Mouse (Mus musculus) embryonic facial prominence, embryonic 11.5 days (tissue): ENCODE results near the gene Lgals8. TPM values are rescaled to one million over a fixed set of nuclear protein-coding genes. Genes with fewer than 3 reads are reported as not detected.

ENCODE experiments used
- ATAC-seq: fragments of 200-750 bp; cut with Nextera tagmentation; replicated peaks from 2 replicates; pipeline ENCODE4 v1.8.0; 2017; ENCODE audit warnings: low read depth; ENCODE audit not compliant: insufficient number of reproducible peaks, low FRiP score, low TSS enrichment
- DNase-seq: peaks from one replicate; pipeline ENCODE4 v3.0.0-alpha.2; 2015; ENCODE audit warnings: low spot score
- H3K27ac ChIP-seq: fragments of 300-500 bp; sonication (generic); replicated peaks from 2 replicates; pipeline ENCODE4 v1.5.1; 2014; ENCODE audit warnings: mild to moderate bottlenecking, low read depth, low read length, control low read depth
- H3K27me3 ChIP-seq: fragments of 300-500 bp; sonication (generic); 2 replicates; pipeline ENCODE4 v1.6.1; 2014; ENCODE audit warnings: mild to moderate bottlenecking, low read length, moderate library complexity, mixed read lengths; ENCODE audit not compliant: control insufficient read depth, insufficient read depth
- H3K36me3 ChIP-seq: fragments of 300-500 bp; sonication (generic); replicated peaks from 2 replicates; pipeline ENCODE4 v1.6.1; 2014; ENCODE audit warnings: low read depth, mild to moderate bottlenecking, low read length, moderate library complexity, mixed read lengths; ENCODE audit not compliant: control insufficient read depth, insufficient read depth
- H3K4me1 ChIP-seq: fragments of 300-500 bp; sonication (generic); 2 replicates; pipeline ENCODE4 v1.6.1; 2014; ENCODE audit warnings: low read length, mixed read lengths; ENCODE audit not compliant: control insufficient read depth, insufficient read depth
- H3K4me2 ChIP-seq: fragments of 300-500 bp; sonication (generic); 2 replicates; pipeline ENCODE4 v1.6.1; 2014; ENCODE audit warnings: low read depth, mild to moderate bottlenecking, control low read depth, low read length, moderate library complexity
- H3K4me3 ChIP-seq: fragments of 300-500 bp; sonication (generic); 2 replicates; pipeline ENCODE4 v1.5.1; 2014; ENCODE audit warnings: low read depth, low read length, control low read depth
- H3K9ac ChIP-seq: fragments of 300-500 bp; sonication (generic); replicated peaks from 2 replicates; pipeline ENCODE4 v1.6.1; 2014; ENCODE audit warnings: mild to moderate bottlenecking, control low read depth, low read length
- H3K9me3 ChIP-seq: fragments of 300-500 bp; sonication (generic); replicated peaks from 2 replicates; pipeline ENCODE4 v1.6.1; 2016; ENCODE audit warnings: mild to moderate bottlenecking, low read length, inconsistent platforms, mixed read lengths; ENCODE audit not compliant: control insufficient read depth
- WGBS: fragments of 180-500 bp; shearing (Covaris S2); extraction: QIAGEN DNeasy Blood & Tissue Kit; methylation state at CpG from one replicate; pipeline ENCODE4 v1.1.7; 2014; 5-methylcytosine and 5-hydroxymethylcytosine counted together
- polyA plus RNA-seq: library from polyadenylated mRNA; unstranded; fragments of >200 nt; fragmentation: Nextera tagmentation; extraction: Ambion mirVana; gene quantifications from 2 replicates; pipeline ENCODE4 v1.2.1, GENCODE M21; 2014

Gene Lgals8
- polyA plus RNA-seq, 1 experiment from 2014 or later: 11.4 TPM

GRCm38 (mm10) chr13:12420596-12420995 lies 44.1 kb downstream of the Lgals8 start:
- Histone ChIP-seq H3K27me3 (no peaks in the 10 kb centered on the region), H3K27ac (no peak overlapping the region), H3K9me3 (no peaks in the 10 kb centered on the region), H3K4me2 (no peak overlapping the region), H3K36me3 (peaks cover 10% of the 10 kb centered on the region; the same call in 1 of the 2 replicates), H3K4me1 (no peaks in the 10 kb centered on the region), H3K9ac (no peak overlapping the region), H3K4me3 (no peak overlapping the region)
- DNase-seq: no peak
- 95% methylated on average over 9 of the region's 9 CpGs for WGBS
- ATAC-seq: no peak

- no peaks in the 10 kb centered on the region for H3K27me3 ChIP-seq
- no peak overlapping the region for H3K4me3 ChIP-seq
- no peaks in the 10 kb centered on the region for H3K4me1 ChIP-seq
- 89% methylated on average over 8 of the region's 8 CpGs for WGBS
- no peak for DNase-seq
- H3K9ac ChIP-seq: no peak overlapping the region
- ATAC-seq: no peak
- no peak overlapping the region for H3K27ac ChIP-seq
- no peak overlapping the region for H3K4me2 ChIP-seq
- H3K36me3 ChIP-seq: peaks cover 5% of the 10 kb centered on the region
- H3K9me3 ChIP-seq: no peaks in the 10 kb centered on the region
Measured at GRCm38 (mm10) chr13:12412016-12412415, 52.7 kb downstream of the Lgals8 start.

GRCm38 (mm10) chr13:12408343-12409066 lies 56.2 kb downstream of the Lgals8 start:
- Histone ChIP-seq H3K36me3 (peaks cover 2% of the 10 kb centered on the region; the same call in 1 of the 2 replicates), H3K9ac (no peak overlapping the region), H3K27ac (no peak overlapping the region), H3K27me3 (no peaks in the 10 kb centered on the region), H3K4me3 (no peak overlapping the region), H3K4me2 (no peak overlapping the region), H3K9me3 (no peaks in the 10 kb centered on the region), H3K4me1 (no peaks in the 10 kb centered on the region)
- ATAC-seq: no peak
- DNase-seq: no peak
- 93% methylated on average over 9 of the region's 9 CpGs for WGBS

GRCm38 (mm10) chr13:12395571-12395970 lies 69.2 kb downstream of the Lgals8 start:
- peak overlapping the region; percentile 65 for H3K9ac ChIP-seq
- H3K36me3 ChIP-seq: no peaks in the 10 kb centered on the region
- ATAC-seq: no peak
- peak overlapping the region; percentile 79 for H3K4me2 ChIP-seq
- peak; percentile 29 for DNase-seq
- whole genome bisulfite sequencing: under 1% methylated on average over 23 of the region's 23 CpGs
- no peaks in the 10 kb centered on the region for H3K4me1 ChIP-seq
- H3K27ac ChIP-seq: no peak overlapping the region
- no peaks in the 10 kb centered on the region for H3K9me3 ChIP-seq
- H3K4me3 ChIP-seq: peak overlapping the region; percentile 87
- H3K27me3 ChIP-seq: no peaks in the 10 kb centered on the region

GRCm38 (mm10) chr13:12394609-12395505 lies 69.9 kb downstream of the Lgals8 start, which contains the start of gene Heatr1:
Gene Heatr1 (plus strand): TSS chr13:12395027.
- WGBS: under 1% methylated on average over 43 of the region's 43 CpGs
- peak within 1 kb of the TSS; percentile 79 for H3K4me2 ChIP-seq
- peak within 1 kb of the TSS; percentile 65 for H3K9ac ChIP-seq
- peak within 1 kb of the TSS; percentile 87 for H3K4me3 ChIP-seq
- DNase-seq (peak; percentile 99), ATAC-seq (peak; percentile 95)
- H3K9me3 ChIP-seq: no peaks in the 10 kb centered on the region
- H3K4me1 ChIP-seq: no peaks in the 10 kb centered on the region
- no peaks in the 10 kb centered on the region for H3K27me3 ChIP-seq
- no peak within 1 kb of the TSS for H3K27ac ChIP-seq
- H3K36me3 ChIP-seq: no peaks in the 10 kb centered on the region

Other genes with a start within 250 kb of the Lgals8 start
- gene Mtr, start 206.8 kb downstream of the Lgals8 start, polyA plus RNA-seq: 18.2 and 19.5 TPM in 2 replicates
- gene Actn2, start 124.2 kb downstream of the Lgals8 start, polyA plus RNA-seq: 4.2 and 10.5 TPM in 2 replicates
- gene Heatr1, start 69.9 kb downstream of the Lgals8 start, polyA plus RNA-seq: 38.6 and 38.9 TPM in 2 replicates
- 3.1 TPM in 2 replicates for gene Edaradd, start 55.5 kb upstream of the Lgals8 start, polyA plus RNA-seq
- gene Ero1lb, start 100.9 kb upstream of the Lgals8 start, polyA plus RNA-seq: 7.8 and 8.8 TPM in 2 replicates